Mouse (Mus musculus) ES-E14 (cell line): ENCODE measurements around the gene H2-DMa. TPM values are rescaled to one million over a fixed set of nuclear protein-coding genes. Genes with fewer than 3 reads are reported as not detected.
A peak's percentile ranks its signal among the peaks of the same experiment; 100 is the strongest.

Experiments
- DNase-seq: peaks from one replicate; pipeline ENCODE4 v3.0.0-alpha.2; 2013; ENCODE audit warnings: low read depth, low spot score
- H3K27ac ChIP-seq: 2 replicates; pipeline ENCODE4 v1.5.1; 2012; ENCODE audit warnings: low read depth, mild to moderate bottlenecking, low read length, moderate library complexity, mixed read lengths; ENCODE audit not compliant: poor library complexity, insufficient read depth, severe bottlenecking
- H3K36me3 ChIP-seq: 2 replicates; pipeline ENCODE4 v1.6.1; 2012; ENCODE audit warnings: mild to moderate bottlenecking, low read length, moderate library complexity, mixed read lengths; ENCODE audit not compliant: control insufficient read depth, poor library complexity, insufficient read depth, severe bottlenecking
- H3K4me1 ChIP-seq, 2 experiments: fragments of 150-350 bp in 1 of 2; sonication (generic) in 1 of 2; 2 replicates each; pipeline ENCODE4 v1.6.1; 2012; ENCODE audit warnings: low read length in 2 of 2, mild to moderate bottlenecking in 1 of 2, mixed read lengths in 1 of 2; ENCODE audit not compliant: control insufficient read depth in 2 of 2, insufficient read depth in 2 of 2, poor library complexity in 1 of 2
- H3K4me3 ChIP-seq, 2 experiments: fragments of 150-350 bp in 1 of 2; sonication (generic) in 1 of 2; 2 replicates each; pipeline ENCODE4 v1.5.1; 2012; ENCODE audit warnings: low read length in 2 of 2, low read depth in 1 of 2, mild to moderate bottlenecking in 1 of 2, mixed read lengths in 1 of 2; ENCODE audit not compliant: insufficient read depth in 1 of 2, poor library complexity in 1 of 2, severe bottlenecking in 1 of 2
- H3K9ac ChIP-seq: 2 replicates; pipeline ENCODE4 v1.6.1; 2012; ENCODE audit warnings: low read depth, mild to moderate bottlenecking, low read length, mixed read lengths; ENCODE audit not compliant: poor library complexity, insufficient read depth, severe bottlenecking
- H3K9me3 ChIP-seq: fragments of 150-350 bp; sonication (generic); 2 replicates; pipeline ENCODE4 v1.6.1; 2012; ENCODE audit warnings: low read depth, mild to moderate bottlenecking, low read length; ENCODE audit not compliant: control insufficient read depth, insufficient read depth
- CHD2 ChIP-seq: IDR thresholded peaks from 2 replicates; pipeline ENCODE4 v1.6.1; 2014; ENCODE audit warnings: mild to moderate bottlenecking, low read depth, low read length, inconsistent platforms
- HCFC1 ChIP-seq: IDR thresholded peaks from 2 replicates; pipeline ENCODE4 v1.6.1; 2012; ENCODE audit warnings: low read length, inconsistent platforms, borderline replicate concordance; ENCODE audit not compliant: insufficient read depth
- MAFK ChIP-seq: IDR thresholded peaks from 2 replicates; pipeline ENCODE4 v1.6.1; 2014; ENCODE audit warnings: mild to moderate bottlenecking, low read depth, low read length, inconsistent platforms; ENCODE audit not compliant: insufficient read depth
- ZC3H11A ChIP-seq: IDR thresholded peaks from 2 replicates; pipeline ENCODE4 v1.6.1; 2012; ENCODE audit warnings: low read depth, mild to moderate bottlenecking, inconsistent platforms, low read length, borderline replicate concordance
- ZNF384 ChIP-seq: IDR thresholded peaks from 2 replicates; pipeline ENCODE4 v1.6.1; 2012; ENCODE audit warnings: low read depth, low read length, inconsistent platforms
- in situ Hi-C, 2 experiments: fragments of 600-800 bp; cut with MboI; formaldehyde crosslinking; loops; one replicate each; pipeline ENCODE4 v1.15.1; 2025; ENCODE audit warnings: low sequenced_read_pairs in 2 of 2, inconsistent platforms in 1 of 2; ENCODE audit not compliant: unreplicated experiment in 2 of 2
- total RNA-seq: library from RNA; depleted of rRNA; stranded (reverse); fragments of 300-350 nt; gene quantifications from 2 replicates; pipeline ENCODE4 v1.2.3, GENCODE M21; 2012

The H2-DMa gene
- total RNA-seq, 1 experiment: 18.5 TPM

GRCm38 (mm10) chr17:34116736-34117370 lies 2.5 kb upstream of the H2-DMa start:
- DNase-seq: no peak
- H3K27ac ChIP-seq: no peak overlapping the region

GRCm38 (mm10) chr17:34117421-34118112 lies 1.8 kb upstream of the H2-DMa start:
- Histone ChIP-seq H3K9ac (peak overlapping the region; percentile 91), H3K4me1 (peaks cover 0 to 2% of the 10 kb centered on the region in 2 experiments; a peak in 1 of 4 replicates), H3K27ac (no peak overlapping the region), H3K9me3 (no peaks in the 10 kb centered on the region), H3K36me3 (peaks cover 67% of the 10 kb centered on the region), H3K4me3 (peak overlapping the region; percentile 83 to 99)
- in situ Hi-C loops: no loop called here
- no peak for DNase-seq
- no peak for TF ChIP-seq CHD2
- no peak for TF ChIP-seq HCFC1
- TF ChIP-seq MAFK: no peak
- TF ChIP-seq ZC3H11A: no peak
- no peak for TF ChIP-seq ZNF384

More at GRCm38 (mm10) chr17:34116736-34117370, 2.5 kb upstream of the H2-DMa start:
- in situ Hi-C loops: no loop called here
- H3K9ac ChIP-seq: peak overlapping the region; percentile 65
- H3K4me1 ChIP-seq: peaks cover 0 to 2% of the 10 kb centered on the region in 2 experiments; a peak in 1 of 4 replicates
- peak overlapping the region; percentile 83 to 99 for H3K4me3 ChIP-seq
- no peak for TF ChIP-seq ZC3H11A
- no peak for TF ChIP-seq ZNF384
- no peak for TF ChIP-seq CHD2
- TF ChIP-seq MAFK: no peak
- TF ChIP-seq HCFC1: no peak
- no peaks in the 10 kb centered on the region for H3K9me3 ChIP-seq
- peaks cover 74% of the 10 kb centered on the region for H3K36me3 ChIP-seq

- Histone ChIP-seq H3K27ac (peak overlapping the region; percentile 50), H3K9ac (peak overlapping the region; percentile 91), H3K4me1 (peaks cover 0 to 2% of the 10 kb centered on the region in 2 experiments; a peak in 1 of 4 replicates), H3K36me3 (peaks cover 59% of the 10 kb centered on the region), H3K9me3 (no peaks in the 10 kb centered on the region), H3K4me3 (peak overlapping the region; percentile 83 to 99)
- in situ Hi-C loops: no loop called here
- TF ChIP-seq HCFC1: no peak
- TF ChIP-seq MAFK: no peak
- no peak for TF ChIP-seq ZNF384
- no peak for TF ChIP-seq CHD2
- no peak for TF ChIP-seq ZC3H11A
- no peak for DNase-seq
Observed at GRCm38 (mm10) chr17:34118113-34118872, 1.0 kb upstream of the H2-DMa start.

- peak overlapping the region; percentile 91 for H3K9ac ChIP-seq
- no peaks in the 10 kb centered on the region for H3K9me3 ChIP-seq
- peak overlapping the region; percentile 50 for H3K27ac ChIP-seq
- TF ChIP-seq ZNF384: no peak
- TF ChIP-seq CHD2: no peak
- TF ChIP-seq HCFC1: no peak
- TF ChIP-seq MAFK: no peak
- TF ChIP-seq ZC3H11A: no peak
- peak overlapping the region; percentile 83 to 99 for H3K4me3 ChIP-seq
- peaks cover 0 to under 1% of the 10 kb centered on the region in 2 experiments; a peak in 1 of 4 replicates for H3K4me1 ChIP-seq
- peaks cover 54% of the 10 kb centered on the region for H3K36me3 ChIP-seq
- no peak for DNase-seq
- in situ Hi-C loops: no loop called here
Observed at GRCm38 (mm10) chr17:34118873-34119248, 480 bp upstream of the H2-DMa start.
